Mouse (Mus musculus): ENCODE data around the gene Lysmd2. TPM values are rescaled to one million over a fixed set of nuclear protein-coding genes. Genes with fewer than 3 reads are reported as not detected.

The Lysmd2 gene
- total and polyA plus RNA-seq, 3 experiments, result not detected

- peaks cover 0 to 3% of the 10 kb centered on the region in 2 experiments; a peak in 2 of 4 replicates for H3K27me3 ChIP-seq (ENCODE audit: control insufficient read depth in 1 of 2, insufficient read depth in 2 of 2, low read length in 2 of 2)
These were observed 28.5 kb upstream of the Lysmd2 start for GRCm38 (mm10) chr9:75597036-75597435.

GRCm38 (mm10) chr9:75597596-75597995, 27.9 kb upstream of the Lysmd2 start:
- H3K4me3 ChIP-seq (ENCODE audit: control insufficient read depth in 1 of 2, insufficient read depth in 1 of 2, low read depth in 2 of 2, low read length in 2 of 2), result no peak overlapping the region
- peaks cover 0 to 3% of the 10 kb centered on the region in 2 experiments; a peak in 2 of 4 replicates for H3K27me3 ChIP-seq (ENCODE audit: control insufficient read depth in 1 of 2, insufficient read depth in 2 of 2, low read length in 2 of 2)
- no peaks in the 10 kb centered on the region for H3K9me3 ChIP-seq (replicated peaks; ENCODE audit: insufficient read depth, low read length)
- no peaks in the 10 kb centered on the region for H3K36me3 ChIP-seq (ENCODE audit: control insufficient read depth in 1 of 2, insufficient read depth in 2 of 2, low read length in 2 of 2)
- H3K27ac ChIP-seq (ENCODE audit: control insufficient read depth, low read depth, low read length), result no peak overlapping the region
- no peak for TF ChIP-seq GABPA (IDR thresholded peaks at IDR 0.05; ENCODE audit: low read depth, low read length)
- no peak for TF ChIP-seq GATA1 (IDR thresholded peaks at IDR 0.05; ENCODE audit: low read depth, low read length)
- TF ChIP-seq ETS1 (IDR thresholded peaks at IDR 0.05; ENCODE audit: low read depth, low read length), result no peak
- no peak for TF ChIP-seq UBTF (IDR thresholded peaks at IDR 0.05; ENCODE audit: borderline replicate concordance, insufficient read depth, low read depth, low read length)
- TF ChIP-seq ZMIZ1 (IDR thresholded peaks at IDR 0.05; ENCODE audit: low read depth, low read length), result no peak
- no peak for TF ChIP-seq MXI1 (IDR thresholded peaks at IDR 0.05; ENCODE audit: low read depth, low read length)
- H3K9ac ChIP-seq (ENCODE audit: control insufficient read depth, low read depth, low read length, poor library complexity, severe bottlenecking), result no peak overlapping the region
- no peak for DNase-seq (ENCODE audit: low read depth, low spot score)
- H3K79me2 ChIP-seq (ENCODE audit: control insufficient read depth, insufficient read depth, low read length, poor library complexity), result no peaks in the 10 kb centered on the region
- H3K4me1 ChIP-seq (ENCODE audit: control insufficient read depth in 1 of 2, insufficient read depth in 2 of 2, low read length in 2 of 2), result no peaks in the 10 kb centered on the region

More at GRCm38 (mm10) chr9:75597036-75597435, 28.5 kb upstream of the Lysmd2 start:
- H3K79me2 ChIP-seq (ENCODE audit: control insufficient read depth, insufficient read depth, low read length, poor library complexity), result no peaks in the 10 kb centered on the region
- no peak overlapping the region for H3K9ac ChIP-seq (ENCODE audit: control insufficient read depth, low read depth, low read length, poor library complexity, severe bottlenecking)
- DNase-seq (ENCODE audit: low read depth, low spot score), result no peak
- no peaks in the 10 kb centered on the region for H3K9me3 ChIP-seq (replicated peaks; ENCODE audit: insufficient read depth, low read length)
- no peaks in the 10 kb centered on the region for H3K4me1 ChIP-seq (ENCODE audit: control insufficient read depth in 1 of 2, insufficient read depth in 2 of 2, low read length in 2 of 2)
- no peak overlapping the region for H3K4me3 ChIP-seq (ENCODE audit: control insufficient read depth in 1 of 2, insufficient read depth in 1 of 2, low read depth in 2 of 2, low read length in 2 of 2)
- TF ChIP-seq CHD1 (IDR thresholded peaks at IDR 0.05; ENCODE audit: low read depth, low read length) (no peak), JUND (IDR thresholded peaks at IDR 0.05; ENCODE audit: low read depth, low read length) (no peak), TCF12 (IDR thresholded peaks at IDR 0.05; ENCODE audit: low read depth, low read length) (no peak), USF2 (IDR thresholded peaks at IDR 0.05; ENCODE audit: borderline replicate concordance in 1 of 2, insufficient read depth in 1 of 2, low read depth in 1 of 2, low read length in 2 of 2) (no peak), POLR2A (IDR thresholded peaks at IDR 0.05; ENCODE audit: control insufficient read depth in 1 of 2, insufficient read depth in 1 of 2, low read depth in 1 of 2, low read length in 2 of 2, poor library complexity in 1 of 2) (no peak), ZNF384 (IDR thresholded peaks at IDR 0.05; ENCODE audit: low read depth, low read length) (no peak), MYC (IDR thresholded peaks at IDR 0.05; ENCODE audit: low read depth, low read length) (no peak), UBTF (IDR thresholded peaks at IDR 0.05; ENCODE audit: borderline replicate concordance, insufficient read depth, low read depth, low read length) (no peak), GATA1 (IDR thresholded peaks at IDR 0.05; ENCODE audit: low read depth, low read length) (no peak), ZMIZ1 (IDR thresholded peaks at IDR 0.05; ENCODE audit: low read depth, low read length) (no peak), CTCF (IDR thresholded peaks at IDR 0.05 in 2 of 3, conservative IDR thresholded peaks at IDR 0.05 in 1 of 3; ENCODE audit: control insufficient read depth in 1 of 3, insufficient read depth in 1 of 3, low read depth in 2 of 3, low read length in 3 of 3, poor library complexity in 1 of 3, severe bottlenecking in 1 of 3) (no peak), BHLHE40 (IDR thresholded peaks at IDR 0.05; ENCODE audit: borderline replicate concordance, low read depth, low read length) (no peak), EP300 (IDR thresholded peaks at IDR 0.05; ENCODE audit: low read depth in 1 of 2, low read length in 2 of 2) (no peak), GABPA (IDR thresholded peaks at IDR 0.05; ENCODE audit: low read depth, low read length) (no peak), ETS1 (IDR thresholded peaks at IDR 0.05; ENCODE audit: low read depth, low read length) (no peak), HCFC1 (IDR thresholded peaks at IDR 0.05; ENCODE audit: low read depth, low read length) (no peak), MEF2A (IDR thresholded peaks at IDR 0.05; ENCODE audit: extremely low read depth, insufficient replicate concordance, low read depth, low read length, poor library complexity, severe bottlenecking) (no peak), TBP (IDR thresholded peaks at IDR 0.05; ENCODE audit: low read depth, low read length) (no peak), RAD21 (IDR thresholded peaks at IDR 0.05; ENCODE audit: low read depth, low read length) (no peak)
- no peaks in the 10 kb centered on the region for H3K36me3 ChIP-seq (ENCODE audit: control insufficient read depth in 1 of 2, insufficient read depth in 2 of 2, low read length in 2 of 2)
- no peak overlapping the region for H3K27ac ChIP-seq (ENCODE audit: control insufficient read depth, low read depth, low read length)

All from MEL (cell line).